Comparison of ENCODE assay signal across 21 mouse cellular contexts in the genomic region with DNA sequence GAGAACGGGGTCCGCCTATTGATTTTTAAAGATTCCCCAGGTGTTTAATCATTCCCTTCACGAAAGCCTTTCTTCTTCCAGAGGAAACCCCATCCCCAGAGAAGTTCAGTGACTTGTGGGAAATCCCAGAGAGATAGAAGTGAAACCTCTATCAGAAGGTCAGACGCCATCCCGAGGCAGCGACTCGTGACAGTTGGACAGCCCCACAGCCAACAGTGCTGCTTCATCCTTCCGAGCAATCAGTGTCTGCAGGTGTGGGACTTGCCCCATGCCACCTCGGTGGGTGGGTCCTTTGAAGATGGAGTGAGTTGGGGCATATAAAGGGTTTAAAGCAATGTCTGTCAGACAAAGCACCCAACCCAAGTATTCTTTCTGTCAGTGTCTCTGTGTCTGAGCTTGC.
DNase-seq lines count a peak whose midpoint lies in the region; ATAC-seq and TF ChIP-seq lines count a peak whose summit lies in the region.
"Had no signal": no experiment of that assay in that cellular context is flagged by ENCODE, and none has a peak within 500 bp of the region (broad histone marks: within the 10 kb centered on the region; RNA-seq: fewer than 3 reads in every experiment).

No protein-coding gene starts in this region.

- no peaks in the 10 kb centered on the region for H3K9me3 ChIP-seq in midbrain, embryonic 11.5 days (ENCODE audit: control insufficient read depth, low read length)
- H3K9me3 ChIP-seq in midbrain, embryonic 15.5 days, result no peaks in the 10 kb centered on the region
- H3K9me3 ChIP-seq: forebrain, embryonic 10.5 days; forebrain, embryonic 13.5 days; hindbrain, embryonic 13.5 days had no signal

- no peaks in the 10 kb centered on the region; the same call in 1 of the 2 replicates for H3K27me3 ChIP-seq in midbrain, embryonic 11.5 days (ENCODE audit: control insufficient read depth, insufficient read depth, low read length)
- H3K27me3 ChIP-seq in midbrain, embryonic 15.5 days (replicated peaks), result no peaks in the 10 kb centered on the region
- H3K27me3 ChIP-seq: forebrain, embryonic 13.5 days had no signal

- no peak overlapping the region for H3K4me3 ChIP-seq in midbrain, embryonic 11.5 days (ENCODE audit: low read depth, low read length)
- no peak overlapping the region for H3K4me3 ChIP-seq in midbrain, embryonic 15.5 days
- no peak overlapping the region for H3K4me3 ChIP-seq in left cerebral cortex, adult 2 months
- H3K4me3 ChIP-seq: forebrain, embryonic 10.5 days; forebrain, embryonic 13.5 days; hindbrain, embryonic 13.5 days had no signal

- DNase-seq in midbrain, embryonic 11.5 days (ENCODE audit: low spot score, missing footprints), result peak; percentile 59
- DNase-seq in thymus, adult 18-20 months, result peak; percentile 11 to 21
- peak; percentile 14 to 19 for DNase-seq in thymus, postnatal 10 days (ENCODE audit: low spot score in 2 of 2)
- DNase-seq in thymus, postnatal 36 days, result peak; percentile 26 to 42
- DNase-seq in heart, adult 18-20 months, result no peak
- no peak for DNase-seq in adrenal gland, adult 8-10 months
- no peak for DNase-seq in left cerebral cortex, adult 2 months (ENCODE audit: extremely low spot score in 1 of 2, low spot score in 2 of 2)
- DNase-seq: adrenal gland, postnatal 10 days; cerebellum, adult 11 months; cerebellum, adult 2 months; cerebellum, adult 9-11 months; gastrocnemius, postnatal 10 days; gastrocnemius, postnatal 36 days had no signal

- no peaks in the 10 kb centered on the region for H3K36me3 ChIP-seq in midbrain, embryonic 11.5 days (ENCODE audit: control insufficient read depth, insufficient read depth, low read length)
- no peaks in the 10 kb centered on the region for H3K36me3 ChIP-seq in midbrain, embryonic 15.5 days (replicated peaks)
- H3K36me3 ChIP-seq: forebrain, embryonic 10.5 days; hindbrain, embryonic 13.5 days had no signal

- TF ChIP-seq CTCF in left cerebral cortex, adult 2 months (IDR thresholded peaks at IDR 0.05), result no peak

- ATAC-seq in midbrain, embryonic 11.5 days (ENCODE audit: low FRiP score), result no peak
- no peak for ATAC-seq in midbrain, embryonic 15.5 days (replicated peaks)
- ATAC-seq: activated CD4-positive, CD25-positive, alpha-beta regulatory T cell, adult 4 months; CD4-positive, CD25-positive, alpha-beta regulatory T cell, adult 4 months; forebrain, embryonic 13.5 days; forebrain, embryonic 16.5 days had no signal

- H3K27ac ChIP-seq in midbrain, embryonic 11.5 days (ENCODE audit: low read depth, low read length), result no peak overlapping the region
- no peak overlapping the region for H3K27ac ChIP-seq in midbrain, embryonic 15.5 days
- H3K27ac ChIP-seq in left cerebral cortex, adult 2 months, result no peak overlapping the region
- H3K27ac ChIP-seq: forebrain, embryonic 10.5 days; forebrain, embryonic 13.5 days; hindbrain, embryonic 13.5 days had no signal

- H3K9ac ChIP-seq in midbrain, embryonic 11.5 days (ENCODE audit: low read length), result no peak overlapping the region
- H3K9ac ChIP-seq in midbrain, embryonic 15.5 days, result no peak overlapping the region
- H3K9ac ChIP-seq: forebrain, embryonic 13.5 days; hindbrain, embryonic 13.5 days had no signal

- 72% methylated on average over 9 of the region's 9 CpGs for WGBS in midbrain, embryonic 11.5 days
- 67% methylated on average over 9 of the region's 9 CpGs for WGBS in midbrain, embryonic 15.5 days

- H3K4me2 ChIP-seq in midbrain, embryonic 11.5 days, result no peak overlapping the region
- H3K4me2 ChIP-seq in midbrain, embryonic 15.5 days, result no peak overlapping the region
- H3K4me2 ChIP-seq: forebrain, embryonic 13.5 days; heart, embryonic 11.5 days; hindbrain, embryonic 13.5 days had no signal

- intact Hi-C loops in left cerebral cortex, adult 2 months (cut with DNase I), result no loop called here

- H3K4me1 ChIP-seq in midbrain, embryonic 11.5 days (ENCODE audit: control insufficient read depth, insufficient read depth, low read length), result peaks cover 2% of the 10 kb centered on the region; the same call in 1 of the 2 replicates
- peaks cover 28% of the 10 kb centered on the region for H3K4me1 ChIP-seq in midbrain, embryonic 15.5 days

Comparison
In these comparisons a context has a peak if more than half of its experiments do, and no peak if none do; other contexts are left out.
1. DNase-seq: peak in midbrain, embryonic 11.5 days (single experiment), thymus, adult 18-20 months (2 of 2), thymus, postnatal 10 days (2 of 2) and thymus, postnatal 36 days (2 of 2); none in heart, adult 18-20 months (0 of 2), adrenal gland, adult 8-10 months (single experiment) and left cerebral cortex, adult 2 months (0 of 2).